ENCODE assay signal across 10 mouse cellular contexts in genomic region chr8:4205246-4206123, GRCm38 (mm10). TPM values are rescaled to one million over a fixed set of nuclear protein-coding genes. Genes with fewer than 3 reads are reported as not detected.
DNase-seq lines count a peak whose midpoint lies in the region; ATAC-seq and TF ChIP-seq lines count a peak whose summit lies in the region.
"Had no signal": no experiment of that assay in that cellular context is flagged by ENCODE, and none has a peak within 500 bp of the region (broad histone marks: within the 10 kb centered on the region; RNA-seq: fewer than 3 reads in every experiment).

No protein-coding gene starts in this region.

- peak overlapping the region; percentile 73 for H3K27ac ChIP-seq in left cerebral cortex, adult 2 months
- no peak overlapping the region for H3K27ac ChIP-seq in embryonic facial prominence, embryonic 11.5 days (replicated peaks; ENCODE audit: low read depth, low read length)
- no peak overlapping the region for H3K27ac ChIP-seq in hindbrain, postnatal 0 days

- H3K4me1 ChIP-seq in embryonic facial prominence, embryonic 11.5 days (ENCODE audit: control insufficient read depth, insufficient read depth, low read length): peaks cover 2% of the 10 kb centered on the region; the same call in 1 of the 2 replicates
- H3K4me1 ChIP-seq in hindbrain, postnatal 0 days (ENCODE audit: insufficient read depth, low read length): no peaks in the 10 kb centered on the region

- H3K9ac ChIP-seq in embryonic facial prominence, embryonic 11.5 days (replicated peaks; ENCODE audit: low read length): peak overlapping the region; percentile 0
- H3K9ac ChIP-seq in hindbrain, postnatal 0 days (replicated peaks; ENCODE audit: low read length): 0 out of 2 replicates have a peak overlapping the region, but pooled peaks have one; percentile 5

- H3K36me3 ChIP-seq in embryonic facial prominence, embryonic 11.5 days (replicated peaks; ENCODE audit: control insufficient read depth, insufficient read depth, low read depth, low read length): no peaks in the 10 kb centered on the region
- peaks cover 42% of the 10 kb centered on the region for H3K36me3 ChIP-seq in hindbrain, postnatal 0 days (ENCODE audit: insufficient read depth, low read length)

- H3K4me3 ChIP-seq in left cerebral cortex, adult 2 months: no peak overlapping the region
- H3K4me3 ChIP-seq in embryonic facial prominence, embryonic 11.5 days (ENCODE audit: low read depth, low read length): peak overlapping the region; percentile 10; the same call in 1 of the 2 replicates
- no peak overlapping the region for H3K4me3 ChIP-seq in hindbrain, postnatal 0 days (ENCODE audit: low read length)

- H3K9me3 ChIP-seq in embryonic facial prominence, embryonic 11.5 days (replicated peaks; ENCODE audit: control insufficient read depth, low read length): no peaks in the 10 kb centered on the region
- H3K9me3 ChIP-seq in hindbrain, postnatal 0 days (ENCODE audit: low read length): no peaks in the 10 kb centered on the region

- no peak for DNase-seq in left cerebral cortex, adult 2 months (ENCODE audit: extremely low spot score in 1 of 2, low spot score in 2 of 2)
- DNase-seq in left cerebral cortex, postnatal 25 days (ENCODE audit: low spot score in 2 of 2): no peak
- no peak for DNase-seq in embryonic facial prominence, embryonic 11.5 days (ENCODE audit: low spot score)
- DNase-seq in hindbrain, postnatal 0 days (ENCODE audit: low spot score): no peak
- peak; percentile 37 for DNase-seq in neural tube, embryonic 10.5 days (ENCODE audit: extremely low spot score, low spot score)
- no peak for DNase-seq in cerebellum, adult 9-11 months
- DNase-seq in thymus, adult 18-20 months: no peak
- DNase-seq in frontal cortex, adult 2 months (ENCODE audit: extremely low spot score in 1 of 2, low spot score in 1 of 2): no peak
- DNase-seq: heart, adult 11 months; lung, postnatal 4 days had no signal

- intact Hi-C loops in left cerebral cortex, adult 2 months (cut with DNase I): no loop called here
- intact Hi-C loops in left cerebral cortex, postnatal 25 days (cut with DNase I): no loop called here

- peaks cover 29% of the 10 kb centered on the region for H3K27me3 ChIP-seq in embryonic facial prominence, embryonic 11.5 days (ENCODE audit: control insufficient read depth, insufficient read depth, low read length)
- no peaks in the 10 kb centered on the region for H3K27me3 ChIP-seq in hindbrain, postnatal 0 days (ENCODE audit: insufficient read depth, low read length)

- H3K4me2 ChIP-seq in embryonic facial prominence, embryonic 11.5 days (ENCODE audit: low read depth, low read length): peak overlapping the region; percentile 13
- no peak overlapping the region for H3K4me2 ChIP-seq in hindbrain, postnatal 0 days (ENCODE audit: low read depth, low read length)

- no peak for ATAC-seq in embryonic facial prominence, embryonic 11.5 days (replicated peaks; ENCODE audit: insufficient number of reproducible peaks, low FRiP score, low TSS enrichment, low read depth)
- no peak for ATAC-seq in hindbrain, postnatal 0 days

- 11% methylated on average over 38 of the region's 38 CpGs for whole genome bisulfite sequencing in embryonic facial prominence, embryonic 11.5 days
- WGBS in hindbrain, postnatal 0 days: 37% methylated on average over 38 of the region's 38 CpGs

- no peak for TF ChIP-seq CTCF in left cerebral cortex, adult 2 months (IDR thresholded peaks at IDR 0.05)
- peak; percentile 3; the same call in 1 of the 2 replicates for TF ChIP-seq CTCF in hindbrain, postnatal 0 days (IDR thresholded peaks at IDR 0.05; ENCODE audit: low read depth)

RNA-seq across cellular contexts. Expression of gene Prr36, which starts 11.8 kb away (rescaled TPM):
- total RNA-seq in left cerebral cortex, adult 2 months (2021): 10 to 100 TPM; 42.9 to 46.0 TPM
- total RNA-seq in left cerebral cortex, postnatal 25 days (2021): 10 to 100 TPM; 37.7 to 41.3 TPM
- polyA plus RNA-seq in embryonic facial prominence, embryonic 11.5 days (2014; fragmentation: Nextera tagmentation; extraction: Ambion mirVana): 7.1 and 9.8 TPM in 2 replicates
- total RNA-seq in hindbrain, postnatal 0 days (2014; rRNA removed): 11.5 and 32.4 TPM in 2 replicates
- 21.3 and 24.8 TPM in 2 replicates for polyA plus RNA-seq in hindbrain, postnatal 0 days (2015; fragmentation: Nextera tagmentation; extraction: Ambion mirVana)
- 17.4 and 18.3 TPM in 2 replicates for polyA plus RNA-seq in frontal cortex, adult 2 months (2012; rRNA removed)

RNA-seq across cellular contexts. Expression of gene Lrrc8e, which starts 21.1 kb away (rescaled TPM):
- not detected for total RNA-seq in left cerebral cortex, adult 2 months (2021)
- total RNA-seq in left cerebral cortex, postnatal 25 days (2021): not detected
- polyA plus RNA-seq in embryonic facial prominence, embryonic 11.5 days (2014; fragmentation: Nextera tagmentation; extraction: Ambion mirVana): 0.32 and 0.38 TPM in 2 replicates
- not detected in 2 replicates for total RNA-seq in hindbrain, postnatal 0 days (2014; rRNA removed)
- not detected in 2 replicates for polyA plus RNA-seq in hindbrain, postnatal 0 days (2015; fragmentation: Nextera tagmentation; extraction: Ambion mirVana)
- 0.02 TPM in 2 replicates for polyA plus RNA-seq in frontal cortex, adult 2 months (2012; rRNA removed)

RNA-seq across cellular contexts. Expression of gene Map2k7, which starts 33.1 kb away (rescaled TPM):
- total RNA-seq in left cerebral cortex, adult 2 months (2021): 10 to 100 TPM; 98.1 to 99.1 TPM
- total RNA-seq in left cerebral cortex, postnatal 25 days (2021): 10 to 100 TPM; 85.7 to 87.5 TPM
- 16.7 TPM in 2 replicates for polyA plus RNA-seq in embryonic facial prominence, embryonic 11.5 days (2014; fragmentation: Nextera tagmentation; extraction: Ambion mirVana)
- total RNA-seq in hindbrain, postnatal 0 days (2014; rRNA removed): 30.8 and 39.7 TPM in 2 replicates
- polyA plus RNA-seq in hindbrain, postnatal 0 days (2015; fragmentation: Nextera tagmentation; extraction: Ambion mirVana): 24.7 and 27.7 TPM in 2 replicates
- 67.1 and 68.3 TPM in 2 replicates for polyA plus RNA-seq in frontal cortex, adult 2 months (2012; rRNA removed)

RNA-seq across cellular contexts. Expression of gene Gm49320, which starts 33.2 kb away (rescaled TPM):
- total RNA-seq in left cerebral cortex, adult 2 months (2021): 1 to 10 TPM in 1 of 2 experiments, not detected in 1; 1.8 TPM
- total RNA-seq in left cerebral cortex, postnatal 25 days (2021): under 1 TPM; 0.23 to 0.57 TPM
- polyA plus RNA-seq in embryonic facial prominence, embryonic 11.5 days (2014; fragmentation: Nextera tagmentation; extraction: Ambion mirVana): 0.53 and 0.67 TPM in 2 replicates
- total RNA-seq in hindbrain, postnatal 0 days (2014; rRNA removed): not detected in 2 replicates
- 0.25 and 0.74 TPM in 2 replicates for polyA plus RNA-seq in hindbrain, postnatal 0 days (2015; fragmentation: Nextera tagmentation; extraction: Ambion mirVana)
- polyA plus RNA-seq in frontal cortex, adult 2 months (2012; rRNA removed): 6.1 and 6.3 TPM in 2 replicates

RNA-seq across cellular contexts. Expression of gene Evi5l, which starts 39.1 kb away (rescaled TPM):
- 100 to 1,000 TPM; 107 to 110 TPM for total RNA-seq in left cerebral cortex, adult 2 months (2021)
- total RNA-seq in left cerebral cortex, postnatal 25 days (2021): 100 to 1,000 TPM; 106 to 108 TPM
- polyA plus RNA-seq in embryonic facial prominence, embryonic 11.5 days (2014; fragmentation: Nextera tagmentation; extraction: Ambion mirVana): 16.0 and 20.0 TPM in 2 replicates
- 221 and 229 TPM in 2 replicates for total RNA-seq in hindbrain, postnatal 0 days (2014; rRNA removed)
- 92.0 and 98.3 TPM in 2 replicates for polyA plus RNA-seq in hindbrain, postnatal 0 days (2015; fragmentation: Nextera tagmentation; extraction: Ambion mirVana)
- polyA plus RNA-seq in frontal cortex, adult 2 months (2012; rRNA removed): 76.1 and 83.7 TPM in 2 replicates
